26 mouse cellular contexts compared by ENCODE assay signal in genomic region chr1:73149926-73150325, GRCm38 (mm10).
"Had no signal": no experiment of that assay in that cellular context is flagged by ENCODE, and none has a peak within 500 bp of the region (broad histone marks: within the 10 kb centered on the region; RNA-seq: fewer than 3 reads in every experiment).

No protein-coding gene starts in this region.

- H3K36me3 ChIP-seq: embryonic facial prominence, embryonic 10.5 days; embryonic facial prominence, embryonic 12.5 days; embryonic facial prominence, embryonic 13.5 days; embryonic facial prominence, embryonic 15.5 days; forebrain, embryonic 10.5 days; forebrain, embryonic 12.5 days; forebrain, embryonic 15.5 days had no signal

- H3K4me1 ChIP-seq: embryonic facial prominence, embryonic 12.5 days; embryonic facial prominence, embryonic 13.5 days; forebrain, embryonic 12.5 days; forebrain, embryonic 13.5 days; forebrain, embryonic 15.5 days had no signal

- H3K27me3 ChIP-seq: embryonic facial prominence, embryonic 12.5 days; embryonic facial prominence, embryonic 13.5 days; embryonic facial prominence, embryonic 15.5 days; forebrain, embryonic 12.5 days; forebrain, embryonic 13.5 days; forebrain, embryonic 15.5 days had no signal

- H3K9ac ChIP-seq: embryonic facial prominence, embryonic 12.5 days; embryonic facial prominence, embryonic 13.5 days; embryonic facial prominence, embryonic 15.5 days; forebrain, embryonic 12.5 days; forebrain, embryonic 13.5 days; forebrain, embryonic 15.5 days; forebrain, postnatal 0 days had no signal

- H3K27ac ChIP-seq: embryonic facial prominence, embryonic 10.5 days; embryonic facial prominence, embryonic 12.5 days; embryonic facial prominence, embryonic 13.5 days; embryonic facial prominence, embryonic 15.5 days; forebrain, embryonic 10.5 days; forebrain, embryonic 12.5 days; forebrain, embryonic 13.5 days; forebrain, embryonic 15.5 days; gastrocnemius, adult 2 months; heart, adult 2 months had no signal

- H3K4me2 ChIP-seq: embryonic facial prominence, embryonic 12.5 days; embryonic facial prominence, embryonic 13.5 days; embryonic facial prominence, embryonic 15.5 days; forebrain, embryonic 12.5 days; forebrain, embryonic 13.5 days; forebrain, embryonic 15.5 days had no signal

- H3K9me3 ChIP-seq: embryonic facial prominence, embryonic 10.5 days; embryonic facial prominence, embryonic 12.5 days; embryonic facial prominence, embryonic 13.5 days; embryonic facial prominence, embryonic 15.5 days; forebrain, embryonic 10.5 days; forebrain, embryonic 12.5 days; forebrain, embryonic 13.5 days; forebrain, embryonic 15.5 days had no signal

- ATAC-seq: forebrain, embryonic 13.5 days; forebrain, embryonic 14.5 days; forebrain, embryonic 15.5 days; forebrain, embryonic 16.5 days; forebrain, postnatal 0 days had no signal

- H3K4me3 ChIP-seq: embryonic facial prominence, embryonic 10.5 days; embryonic facial prominence, embryonic 12.5 days; embryonic facial prominence, embryonic 13.5 days; embryonic facial prominence, embryonic 15.5 days; erythroblast, embryonic 14.5 days; forebrain, embryonic 10.5 days; forebrain, embryonic 12.5 days; forebrain, embryonic 13.5 days; forebrain, embryonic 15.5 days; gastrocnemius, adult 2 months; heart, adult 2 months had no signal

- DNase-seq: cerebellum, adult 8-10 months; cerebellum, adult 9-10 months; cerebellum, adult 9-11 months; cerebellum, postnatal 25 days; cerebellum, postnatal 36 days; embryo, embryonic 11 days; forebrain, postnatal 0 days; gastrocnemius, adult 2 months; gastrocnemius, postnatal 10 days; gastrocnemius, postnatal 14 days; gastrocnemius, postnatal 25 days; gastrocnemius, postnatal 36 days; heart, adult 11 months; heart, adult 18-20 months; heart, adult 2 months had no signal
